Mouse (Mus musculus): ENCODE data around the gene Zfp444. TPM values are rescaled to one million over a fixed set of nuclear protein-coding genes. Genes with fewer than 3 reads are reported as not detected.

The Zfp444 gene
- 86.4 and 92.4 TPM in 2 replicates for total RNA-seq (2014; rRNA removed)
- polyA plus RNA-seq (2015; fragmentation: Nextera tagmentation; extraction: Ambion mirVana) = 78.6 and 85.2 TPM in 2 replicates

GRCm38 (mm10) chr7:6172006-6172649 lies at the start of gene Zfp444:
Gene Zfp444, plus strand, starts transcription at chr7:6172226.
- peak within 1 kb of the TSS; percentile 63 for H3K4me3 ChIP-seq (ENCODE audit: low read depth, low read length)
- H3K9ac ChIP-seq (replicated peaks; ENCODE audit: low read length, poor library complexity, severe bottlenecking) = peak within 1 kb of the TSS; percentile 72
- peak within 1 kb of the TSS; percentile 74 for H3K4me2 ChIP-seq (ENCODE audit: low read depth, low read length, poor library complexity, severe bottlenecking)
- no peaks in the 10 kb centered on the region for H3K27me3 ChIP-seq (ENCODE audit: insufficient read depth, low read length)
- DNase-seq (ENCODE audit: low spot score) (peak; percentile 100), ATAC-seq (ENCODE audit: low FRiP score) (peak; percentile 95)
- peak within 1 kb of the TSS; percentile 79 for H3K27ac ChIP-seq (ENCODE audit: low read depth, low read length)
- H3K4me1 ChIP-seq (ENCODE audit: insufficient read depth, low read length) = no peaks in the 10 kb centered on the region
- 1% methylated on average over 36 of the region's 37 CpGs for WGBS
- no peak for TF ChIP-seq CTCF (IDR thresholded peaks at IDR 0.05)
- no peaks in the 10 kb centered on the region for H3K36me3 ChIP-seq (ENCODE audit: insufficient read depth, low read length)
- H3K9me3 ChIP-seq (ENCODE audit: low read length) = no peaks in the 10 kb centered on the region

GRCm38 (mm10) chr7:6126690-6127448 lies 45.2 kb upstream of the Zfp444 start:
- DNase-seq (ENCODE audit: low spot score) = peak; percentile 91
- no peak overlapping the region for H3K4me3 ChIP-seq (ENCODE audit: low read depth, low read length)
- H3K9me3 ChIP-seq (ENCODE audit: low read length) = 0 out of 2 replicates have a peak, but pooled peaks cover under 1% of the 10 kb centered on the region
- no peaks in the 10 kb centered on the region; the same call in 1 of the 2 replicates for H3K4me1 ChIP-seq (ENCODE audit: insufficient read depth, low read length)
- H3K27me3 ChIP-seq (ENCODE audit: insufficient read depth, low read length) = no peaks in the 10 kb centered on the region
- 37% methylated on average over 7 of the region's 7 CpGs for WGBS
- H3K4me2 ChIP-seq (ENCODE audit: low read depth, low read length, poor library complexity, severe bottlenecking) = no peak overlapping the region
- peak; percentile 80 for ATAC-seq (ENCODE audit: low FRiP score)
- peaks cover 4% of the 10 kb centered on the region for H3K36me3 ChIP-seq (ENCODE audit: insufficient read depth, low read length)
- peak overlapping the region; percentile 71; the same call in 1 of the 2 replicates for H3K27ac ChIP-seq (ENCODE audit: low read depth, low read length)
- TF ChIP-seq CTCF (IDR thresholded peaks at IDR 0.05) = peak; percentile 97
- H3K9ac ChIP-seq (replicated peaks; ENCODE audit: low read length, poor library complexity, severe bottlenecking) = no peak overlapping the region

- H3K4me1 ChIP-seq (ENCODE audit: insufficient read depth, low read length) = no peaks in the 10 kb centered on the region; the same call in 1 of the 2 replicates
- no peak overlapping the region for H3K4me2 ChIP-seq (ENCODE audit: low read depth, low read length, poor library complexity, severe bottlenecking)
- no peaks in the 10 kb centered on the region for H3K27me3 ChIP-seq (ENCODE audit: insufficient read depth, low read length)
- H3K9ac ChIP-seq (replicated peaks; ENCODE audit: low read length, poor library complexity, severe bottlenecking) = no peak overlapping the region
- no peak for TF ChIP-seq CTCF (IDR thresholded peaks at IDR 0.05)
- ATAC-seq (ENCODE audit: low FRiP score) (no peak), DNase-seq (ENCODE audit: low spot score) (no peak)
- no peak overlapping the region for H3K4me3 ChIP-seq (ENCODE audit: low read depth, low read length)
- no peak overlapping the region for H3K27ac ChIP-seq (ENCODE audit: low read depth, low read length)
- 56% methylated on average over 4 of the region's 4 CpGs for WGBS
- peaks cover 18% of the 10 kb centered on the region for H3K36me3 ChIP-seq (ENCODE audit: insufficient read depth, low read length)
- H3K9me3 ChIP-seq (ENCODE audit: low read length) = peaks cover 14% of the 10 kb centered on the region; the same call in 1 of the 2 replicates
These were observed 41.7 kb upstream of the Zfp444 start for GRCm38 (mm10) chr7:6130346-6130745.

- H3K4me1 ChIP-seq (ENCODE audit: insufficient read depth, low read length) = no peaks in the 10 kb centered on the region
- H3K27me3 ChIP-seq (ENCODE audit: insufficient read depth, low read length) = no peaks in the 10 kb centered on the region
- no peak overlapping the region for H3K27ac ChIP-seq (ENCODE audit: low read depth, low read length)
- WGBS = 82% methylated on average over 30 of the region's 30 CpGs
- no peak overlapping the region for H3K9ac ChIP-seq (replicated peaks; ENCODE audit: low read length, poor library complexity, severe bottlenecking)
- peaks cover 21% of the 10 kb centered on the region for H3K36me3 ChIP-seq (ENCODE audit: insufficient read depth, low read length)
- no peak overlapping the region for H3K4me2 ChIP-seq (ENCODE audit: low read depth, low read length, poor library complexity, severe bottlenecking)
- no peak overlapping the region for H3K4me3 ChIP-seq (ENCODE audit: low read depth, low read length)
- no peak for TF ChIP-seq CTCF (IDR thresholded peaks at IDR 0.05)
- DNase-seq (ENCODE audit: low spot score) = no peak
- no peak for ATAC-seq (ENCODE audit: low FRiP score)
- peaks cover 14% of the 10 kb centered on the region; the same call in 1 of the 2 replicates for H3K9me3 ChIP-seq (ENCODE audit: low read length)
These were observed 39.4 kb upstream of the Zfp444 start for GRCm38 (mm10) chr7:6132646-6133045.

GRCm38 (mm10) chr7:6136497-6136896 lies 35.5 kb upstream of the Zfp444 start:
- no peak overlapping the region for H3K27ac ChIP-seq (ENCODE audit: low read depth, low read length)
- ATAC-seq (ENCODE audit: low FRiP score) = no peak
- H3K4me1 ChIP-seq (ENCODE audit: insufficient read depth, low read length) = no peaks in the 10 kb centered on the region
- H3K27me3 ChIP-seq (ENCODE audit: insufficient read depth, low read length) = no peaks in the 10 kb centered on the region
- H3K4me3 ChIP-seq (ENCODE audit: low read depth, low read length) = no peak overlapping the region
- no peak for DNase-seq (ENCODE audit: low spot score)
- H3K9ac ChIP-seq (replicated peaks; ENCODE audit: low read length, poor library complexity, severe bottlenecking) = no peak overlapping the region
- H3K4me2 ChIP-seq (ENCODE audit: low read depth, low read length, poor library complexity, severe bottlenecking) = no peak overlapping the region
- H3K36me3 ChIP-seq (ENCODE audit: insufficient read depth, low read length) = peaks cover 26% of the 10 kb centered on the region
- peaks cover 14% of the 10 kb centered on the region; the same call in 1 of the 2 replicates for H3K9me3 ChIP-seq (ENCODE audit: low read length)
- TF ChIP-seq CTCF (IDR thresholded peaks at IDR 0.05) = peak; percentile 40

- H3K27me3 ChIP-seq (ENCODE audit: insufficient read depth, low read length) = no peaks in the 10 kb centered on the region
- ATAC-seq (ENCODE audit: low FRiP score) (no peak), DNase-seq (ENCODE audit: low spot score) (no peak)
- no peak for TF ChIP-seq CTCF (IDR thresholded peaks at IDR 0.05)
- H3K4me3 ChIP-seq (ENCODE audit: low read depth, low read length) = no peak overlapping the region
- H3K4me1 ChIP-seq (ENCODE audit: insufficient read depth, low read length) = no peaks in the 10 kb centered on the region
- H3K9ac ChIP-seq (replicated peaks; ENCODE audit: low read length, poor library complexity, severe bottlenecking) = no peak overlapping the region
- H3K36me3 ChIP-seq (ENCODE audit: insufficient read depth, low read length) = peaks cover 9% of the 10 kb centered on the region; the same call in 1 of the 2 replicates
- WGBS = 83% methylated on average over 3 of the region's 3 CpGs
- no peak overlapping the region for H3K27ac ChIP-seq (ENCODE audit: low read depth, low read length)
- no peaks in the 10 kb centered on the region for H3K9me3 ChIP-seq (ENCODE audit: low read length)
- no peak overlapping the region for H3K4me2 ChIP-seq (ENCODE audit: low read depth, low read length, poor library complexity, severe bottlenecking)
These were observed 32.7 kb upstream of the Zfp444 start for GRCm38 (mm10) chr7:6139295-6139694.
